Mouse (Mus musculus) heart, adult 2 months (tissue): ENCODE data around the gene Hoga1.

Source experiments
- CTCF ChIP-seq: fragments of 200-600 bp; IDR thresholded peaks from 2 replicates; pipeline ENCODE4 v1.8.1; 2022; ENCODE audit warnings: antibody characterized with exemption, mild to moderate bottlenecking, moderate library complexity
- POLR2A ChIP-seq: fragments of 200-500 bp; IDR thresholded peaks from 2 replicates; pipeline ENCODE4 v1.6.1; 2011; ENCODE audit warnings: mild to moderate bottlenecking, low read depth, low read length, control low read depth; ENCODE audit not compliant: insufficient read depth

GRCm38 (mm10) chr19:42056719-42057409 lies 11.5 kb downstream of the Hoga1 start:
- TF ChIP-seq CTCF (no peak), POLR2A (no peak)
